Comparison of ENCODE assay signal across 2 mouse cellular contexts in the genomic region with DNA sequence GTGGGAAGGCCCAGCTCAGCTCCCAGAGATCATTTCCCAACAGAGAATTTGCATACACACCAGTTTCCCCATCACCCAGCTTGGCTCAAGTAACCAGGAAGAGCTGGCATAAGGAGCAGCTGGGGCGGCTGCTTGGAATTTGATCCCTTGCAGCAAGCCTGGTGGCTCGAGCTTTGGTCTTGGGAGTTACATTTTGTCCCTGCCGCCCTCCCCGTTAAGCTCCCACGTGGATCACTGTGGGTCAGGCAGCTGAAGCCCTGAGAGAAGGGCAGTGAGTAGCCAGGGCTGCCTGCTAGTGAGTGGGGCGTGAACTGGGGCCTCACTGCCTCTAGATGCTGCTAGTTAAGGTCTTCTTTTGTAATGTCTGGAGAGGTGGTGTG.
TF ChIP-seq lines count a peak whose summit lies in the region.

No protein-coding gene starts in this region.

TF ChIP-seq in MEL, 35 proteins besides CTCF, POLR2A, EP300 and RAD21:
- TF ChIP-seq CHD2 (IDR thresholded peaks at IDR 0.05; ENCODE audit: low read length), result no peak
- no peak for TF ChIP-seq JUND (IDR thresholded peaks at IDR 0.05; ENCODE audit: low read depth, low read length)
- TF ChIP-seq GABPA (IDR thresholded peaks at IDR 0.05; ENCODE audit: low read depth, low read length), result no peak
- no peak for TF ChIP-seq POLR2AphosphoS2 (IDR thresholded peaks at IDR 0.05; ENCODE audit: low read length)
- no peak for TF ChIP-seq NRF1 (IDR thresholded peaks at IDR 0.05; ENCODE audit: insufficient read depth, low read depth, low read length, poor library complexity, severe bottlenecking)
- no peak for TF ChIP-seq ZKSCAN1 (IDR thresholded peaks at IDR 0.05; ENCODE audit: low read depth, low read length)
- no peak for TF ChIP-seq TBP (IDR thresholded peaks at IDR 0.05; ENCODE audit: low read depth, low read length)
- TF ChIP-seq MAX (IDR thresholded peaks at IDR 0.05; ENCODE audit: low read length), result no peak
- no peak for TF ChIP-seq CHD1 (IDR thresholded peaks at IDR 0.05; ENCODE audit: low read depth, low read length)
- TF ChIP-seq ETS1 (IDR thresholded peaks at IDR 0.05; ENCODE audit: low read depth, low read length), result no peak; the same call in 1 of the 2 replicates
- TF ChIP-seq SMC3 (IDR thresholded peaks at IDR 0.05; ENCODE audit: low read depth, low read length), result no peak
- no peak for TF ChIP-seq POLR2AphosphoS5 (IDR thresholded peaks at IDR 0.05; ENCODE audit: borderline replicate concordance, low read depth, low read length)
- no peak for TF ChIP-seq UBTF (IDR thresholded peaks at IDR 0.05; ENCODE audit: borderline replicate concordance, insufficient read depth, low read depth, low read length)
- TF ChIP-seq MAZ (IDR thresholded peaks at IDR 0.05; ENCODE audit: low read depth, low read length), result no peak
- no peak for TF ChIP-seq ZC3H11A (IDR thresholded peaks at IDR 0.05; ENCODE audit: low read depth, low read length)

TF ChIP-seq in myocyte, 11 proteins besides CTCF, POLR2A, EP300 and RAD21:
- TF ChIP-seq POLR2AphosphoS2 (IDR thresholded peaks at IDR 0.05; ENCODE audit: insufficient read length, low read depth) (peak; percentile 59), REST (IDR thresholded peaks at IDR 0.05; ENCODE audit: insufficient read depth, insufficient read length) (no peak), E2F4 (IDR thresholded peaks at IDR 0.05; ENCODE audit: insufficient read depth) (no peak), SRF (IDR thresholded peaks at IDR 0.05; ENCODE audit: control insufficient read depth, insufficient read length, low read depth) (no peak), CEBPB (IDR thresholded peaks at IDR 0.05; ENCODE audit: insufficient read depth, poor library complexity, severe bottlenecking) (0 out of 2 replicates have a peak, but pooled peaks have one; percentile 23), MAX (IDR thresholded peaks at IDR 0.05; ENCODE audit: low read depth) (peak; percentile 67), TCF12 (IDR thresholded peaks at IDR 0.05; ENCODE audit: insufficient read depth, poor library complexity, severe bottlenecking) (peak; percentile 69), MYOG (IDR thresholded peaks at IDR 0.05; ENCODE audit: control insufficient read depth in 1 of 3, insufficient read depth in 1 of 3, insufficient read length in 2 of 3, low read depth in 2 of 3) (peak in 2 of 3 experiments; percentile 34 to 86), MYOD1 (IDR thresholded peaks at IDR 0.05; ENCODE audit: control insufficient read depth in 1 of 3, insufficient read length in 2 of 3, low read depth in 2 of 3) (peak in 2 of 3 experiments; percentile 54 to 76), TCF3 (IDR thresholded peaks at IDR 0.05; ENCODE audit: insufficient read length, low read depth) (no peak), USF1 (IDR thresholded peaks at IDR 0.05; ENCODE audit: low read depth) (peak; percentile 17)
